Mouse (Mus musculus) intestine, embryonic 16.5 days (tissue): Measurements from ENCODE around the gene Alad. TPM values are rescaled to one million over a fixed set of nuclear protein-coding genes. Genes with fewer than 3 reads are reported as not detected.
"Not testable (repeated sequence)": the region's sequence is repeated elsewhere in the genome, so short reads cannot be mapped to it uniquely, and the experiment has no call there.

Source experiments
- ATAC-seq: fragments of 200-750 bp; cut with Nextera tagmentation; 2 replicates; pipeline ENCODE4 v1.8.0; 2017; ENCODE audit warnings: moderate TSS enrichment, moderate library complexity
- H3K27ac ChIP-seq: fragments of 300-500 bp; sonication (generic); 2 replicates; pipeline ENCODE4 v1.5.1; 2014; ENCODE audit warnings: mild to moderate bottlenecking, low read length
- H3K27me3 ChIP-seq: fragments of 300-500 bp; sonication (generic); replicated peaks from 2 replicates; pipeline ENCODE4 v1.6.1; 2014; ENCODE audit warnings: low read length, control low read depth, mixed read lengths; ENCODE audit not compliant: control insufficient read depth, insufficient read depth
- H3K36me3 ChIP-seq: fragments of 300-500 bp; sonication (generic); 2 replicates; pipeline ENCODE4 v1.6.1; 2014; ENCODE audit warnings: low read length, control low read depth; ENCODE audit not compliant: control insufficient read depth, insufficient read depth
- H3K4me1 ChIP-seq: fragments of 300-500 bp; sonication (generic); 2 replicates; pipeline ENCODE4 v1.6.1; 2014; ENCODE audit warnings: low read length, control low read depth, mixed read lengths; ENCODE audit not compliant: control insufficient read depth, insufficient read depth
- H3K4me2 ChIP-seq: fragments of 300-500 bp; sonication (generic); 2 replicates; pipeline ENCODE4 v1.6.1; 2014; ENCODE audit warnings: low read depth, low read length, control low read depth
- H3K4me3 ChIP-seq: fragments of 300-500 bp; sonication (generic); 2 replicates; pipeline ENCODE4 v1.5.1; 2014; ENCODE audit warnings: mild to moderate bottlenecking, low read length
- H3K9ac ChIP-seq: fragments of 300-500 bp; sonication (generic); 2 replicates; pipeline ENCODE4 v1.6.1; 2014; ENCODE audit warnings: low read depth, low read length
- H3K9me3 ChIP-seq: fragments of 300-500 bp; sonication (generic); 2 replicates; pipeline ENCODE4 v1.6.1; 2016; ENCODE audit warnings: low read length, control low read depth; ENCODE audit not compliant: control insufficient read depth
- WGBS: fragments of 180-500 bp; shearing (Covaris S2); extraction: QIAGEN DNeasy Blood & Tissue Kit; methylation state at CpG from one replicate; pipeline ENCODE4 v1.1.7; 2014; 5-methylcytosine and 5-hydroxymethylcytosine counted together
- polyA plus RNA-seq: library from polyadenylated mRNA; unstranded; fragments of >200 nt; fragmentation: Nextera tagmentation; extraction: Ambion mirVana; gene quantifications from 2 replicates; pipeline ENCODE4 v1.2.1, GENCODE M21; 2015

Alad gene
- polyA plus RNA-seq, 1 experiment from 2014 or later = 191 TPM

DNA sequence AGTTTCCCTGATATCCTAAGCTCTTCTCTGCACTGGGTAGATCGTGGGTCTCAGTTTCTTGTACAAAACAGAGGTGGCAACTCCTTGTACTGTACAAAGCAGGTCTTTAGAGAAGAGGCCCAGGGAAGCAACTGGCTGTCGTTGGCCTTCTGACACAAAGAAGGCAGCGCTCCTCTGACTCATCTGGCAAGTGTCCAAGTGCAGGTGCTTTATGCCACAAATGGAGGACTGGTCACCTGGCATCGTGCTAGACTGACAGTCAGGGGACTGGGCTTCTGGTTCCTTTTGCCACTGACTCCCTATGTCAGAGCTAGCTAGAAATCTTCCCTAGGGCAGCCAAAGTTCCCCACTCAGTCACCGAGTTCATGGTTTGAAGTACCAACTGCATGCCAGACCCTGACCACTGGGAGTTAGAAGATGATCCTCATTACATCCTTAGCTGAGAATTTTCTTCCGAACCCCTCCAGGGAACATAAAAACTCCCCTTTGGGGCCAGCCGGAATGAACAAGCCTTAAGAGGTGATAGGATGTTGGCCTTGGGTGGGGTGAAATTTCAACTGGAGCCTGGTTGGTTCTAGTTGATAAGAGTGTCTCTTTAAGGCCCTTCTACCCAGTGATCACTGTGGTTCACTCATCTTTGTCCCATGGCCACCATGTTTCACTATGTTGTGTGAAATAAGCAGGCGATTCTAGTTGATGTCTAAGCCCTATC lies 34.1 kb downstream of the Alad start:
- no peak overlapping the region for H3K4me2 ChIP-seq
- H3K27ac ChIP-seq = peak overlapping the region; percentile 50; the same call in 1 of the 2 replicates
- H3K4me3 ChIP-seq = no peak overlapping the region
- H3K36me3 ChIP-seq = no peaks in the 10 kb centered on the region
- H3K4me1 ChIP-seq = peaks cover 3% of the 10 kb centered on the region; the same call in 1 of the 2 replicates
- ATAC-seq = peak; percentile 51
- no peaks in the 10 kb centered on the region for H3K27me3 ChIP-seq
- no peaks in the 10 kb centered on the region for H3K9me3 ChIP-seq
- WGBS = 71% methylated on average over 8 of the region's 8 CpGs
- H3K9ac ChIP-seq = no peak overlapping the region

DNA sequence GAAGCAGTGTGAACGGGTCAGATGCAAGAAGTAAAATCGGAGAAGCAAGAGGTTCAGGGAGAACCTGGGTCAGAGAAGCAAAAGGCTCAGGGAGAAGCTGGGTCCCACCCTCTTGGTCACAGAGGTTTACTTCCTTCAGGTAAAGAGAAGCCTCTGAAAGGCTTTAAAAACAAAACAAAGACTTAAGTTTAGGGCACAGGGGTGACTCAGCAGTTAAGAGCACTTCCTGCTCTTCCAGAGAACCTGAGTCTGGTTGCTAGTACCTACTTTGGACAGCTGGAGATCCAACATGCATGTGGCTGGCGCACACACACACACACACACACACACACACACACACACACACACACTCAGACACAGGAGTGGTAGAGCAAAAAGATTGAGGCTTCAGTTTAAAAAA lies 34.8 kb downstream of the Alad start:
- H3K4me1 ChIP-seq = peaks cover 3% of the 10 kb centered on the region; the same call in 1 of the 2 replicates
- WGBS = 78% methylated on average over 3 of the region's 3 CpGs
- no peaks in the 10 kb centered on the region for H3K36me3 ChIP-seq
- no peak overlapping the region for H3K9ac ChIP-seq
- H3K27ac ChIP-seq = peak overlapping the region; percentile 50; the same call in 1 of the 2 replicates
- H3K27me3 ChIP-seq = no peaks in the 10 kb centered on the region
- H3K4me3 ChIP-seq = no peak overlapping the region
- no peak for ATAC-seq
- no peaks in the 10 kb centered on the region for H3K9me3 ChIP-seq
- no peak overlapping the region for H3K4me2 ChIP-seq

DNA sequence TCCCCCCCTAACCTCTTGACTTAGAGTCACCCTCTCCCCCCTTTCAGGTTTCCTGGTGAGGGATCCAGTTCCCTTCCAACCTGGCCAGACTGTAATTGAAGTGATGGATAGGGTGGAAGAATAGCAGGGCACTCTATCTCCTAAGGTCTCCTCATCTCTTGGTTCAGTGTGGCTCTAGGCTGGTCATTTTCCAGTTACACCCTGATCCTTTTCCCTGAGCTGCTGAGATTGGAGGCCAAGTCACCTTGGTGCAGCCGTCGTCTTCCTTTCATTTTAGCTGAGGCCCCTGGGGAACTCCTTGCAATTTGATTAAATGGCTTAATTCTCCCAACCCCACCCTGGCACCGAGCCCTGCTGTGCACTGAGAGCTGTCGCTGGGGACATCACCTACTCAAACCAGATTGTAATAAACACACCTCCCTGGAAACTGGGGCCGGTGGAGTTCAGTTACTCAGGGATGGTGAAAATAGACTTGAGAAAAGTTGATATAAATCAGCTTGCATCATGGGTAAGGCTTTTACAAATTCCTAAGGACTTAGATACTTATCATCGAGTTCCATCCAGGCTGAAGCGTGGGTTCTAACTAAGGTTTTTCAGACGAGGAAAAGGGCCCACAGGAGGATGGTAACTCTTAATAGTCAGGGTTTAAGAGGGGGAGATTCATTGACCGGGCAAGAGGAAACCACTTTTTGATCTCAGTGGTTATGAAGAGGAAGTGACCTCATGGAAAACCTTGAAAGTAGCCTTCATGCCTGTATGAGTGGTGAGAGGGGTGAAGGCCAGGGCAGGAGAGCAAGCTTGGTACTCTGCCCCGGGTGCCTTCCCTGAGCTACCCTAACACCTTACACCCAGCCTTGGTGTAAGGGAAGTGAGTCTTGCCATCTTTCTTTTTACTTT lies 38.8 kb downstream of the Alad start:
- ATAC-seq = peak; percentile 2; the same call in 1 of the 2 replicates
- Histone ChIP-seq H3K9ac (peak overlapping the region; percentile 27; the same call in 1 of the 2 replicates), H3K9me3 (no peaks in the 10 kb centered on the region), H3K36me3 (no peaks in the 10 kb centered on the region), H3K27ac (peak overlapping the region; percentile 22; the same call in 1 of the 2 replicates), H3K27me3 (no peaks in the 10 kb centered on the region), H3K4me1 (peaks cover 3% of the 10 kb centered on the region; the same call in 1 of the 2 replicates), H3K4me2 (peak overlapping the region; percentile 81), H3K4me3 (peak overlapping the region; percentile 52)
- WGBS = 28% methylated on average over 10 of the region's 10 CpGs

DNA sequence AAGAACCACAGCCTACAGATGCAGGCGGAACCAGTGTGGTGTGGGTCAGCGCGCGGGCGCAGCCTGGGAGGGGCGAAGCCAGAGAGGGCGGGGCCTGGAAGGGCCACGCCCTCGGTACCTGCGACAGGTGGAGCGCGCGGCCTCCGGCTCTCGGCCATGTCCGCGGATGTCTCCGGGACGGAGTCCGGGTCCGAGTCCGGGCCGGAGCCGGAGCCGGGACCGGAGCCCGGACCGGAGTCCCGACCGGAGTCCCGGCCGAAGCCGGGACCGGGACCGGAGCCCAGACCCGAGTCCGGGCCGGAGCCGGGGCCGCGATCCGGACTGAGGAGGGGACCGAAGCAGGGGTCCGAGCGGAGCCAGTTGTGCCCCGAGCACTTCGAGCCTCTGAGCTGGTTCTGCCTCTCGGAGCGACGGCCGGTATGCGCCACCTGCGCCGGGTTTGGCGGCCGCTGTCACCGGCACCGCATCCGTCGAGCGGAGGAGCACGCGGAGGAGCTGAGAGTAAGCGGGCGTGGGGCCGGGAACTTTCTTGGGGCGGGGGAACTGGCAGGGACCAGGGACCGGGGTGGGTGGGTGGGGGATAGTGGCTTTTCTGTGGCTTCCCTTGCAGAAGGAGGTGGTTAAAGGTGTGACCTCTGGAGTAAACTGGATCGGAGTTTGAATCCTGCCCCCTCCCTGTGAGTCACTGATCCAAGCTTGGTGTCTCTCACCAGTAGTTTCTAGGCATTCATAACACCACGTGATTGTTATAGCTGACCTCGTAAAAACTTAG lies 39.6 kb downstream of the Alad start, which contains the start of gene Bspry:
Gene Bspry (plus strand): TSS at position 117 of the 772 bp plus-strand sequence.
- peak within 1 kb of the TSS; percentile 81 for H3K4me2 ChIP-seq
- ATAC-seq = peak; percentile 89
- no peaks in the 10 kb centered on the region for H3K9me3 ChIP-seq
- H3K27me3 ChIP-seq = no peaks in the 10 kb centered on the region
- H3K36me3 ChIP-seq = no peaks in the 10 kb centered on the region
- H3K27ac ChIP-seq = peak within 1 kb of the TSS; percentile 22; the same call in 1 of the 2 replicates
- H3K9ac ChIP-seq = peak within 1 kb of the TSS; percentile 64
- peak within 1 kb of the TSS; percentile 52 for H3K4me3 ChIP-seq
- peaks cover under 1% of the 10 kb centered on the region; the same call in 1 of the 2 replicates for H3K4me1 ChIP-seq
- WGBS = under 1% methylated on average over 71 of the region's 71 CpGs

DNA sequence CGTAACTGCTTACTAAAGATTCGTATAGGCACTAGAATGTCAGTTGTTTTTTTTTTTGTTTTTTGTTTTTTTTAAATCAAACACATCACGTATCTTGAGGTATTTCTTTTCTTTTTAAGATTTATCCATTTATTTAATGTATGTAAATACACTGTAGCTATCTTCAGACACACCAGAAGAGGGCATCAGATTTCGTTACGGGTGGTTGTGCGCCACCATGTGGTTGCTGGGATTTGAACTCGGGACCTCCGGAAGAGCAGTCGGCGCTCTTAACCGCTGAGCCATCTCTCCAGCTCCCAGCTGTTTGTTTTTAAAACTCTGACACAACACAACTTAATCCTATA lies 40.2 kb downstream of the Alad start:
- Histone ChIP-seq H3K4me2 (peak overlapping the region; percentile 81), H3K9ac (peak overlapping the region; percentile 64), H3K4me3 (peak overlapping the region; percentile 52)
- H3K27ac ChIP-seq, H3K9me3 ChIP-seq, H3K36me3 ChIP-seq, H3K4me1 ChIP-seq, H3K27me3 ChIP-seq, ATAC-seq: not testable (repeated sequence)
- 12% methylated on average over 11 of the region's 11 CpGs for WGBS

DNA sequence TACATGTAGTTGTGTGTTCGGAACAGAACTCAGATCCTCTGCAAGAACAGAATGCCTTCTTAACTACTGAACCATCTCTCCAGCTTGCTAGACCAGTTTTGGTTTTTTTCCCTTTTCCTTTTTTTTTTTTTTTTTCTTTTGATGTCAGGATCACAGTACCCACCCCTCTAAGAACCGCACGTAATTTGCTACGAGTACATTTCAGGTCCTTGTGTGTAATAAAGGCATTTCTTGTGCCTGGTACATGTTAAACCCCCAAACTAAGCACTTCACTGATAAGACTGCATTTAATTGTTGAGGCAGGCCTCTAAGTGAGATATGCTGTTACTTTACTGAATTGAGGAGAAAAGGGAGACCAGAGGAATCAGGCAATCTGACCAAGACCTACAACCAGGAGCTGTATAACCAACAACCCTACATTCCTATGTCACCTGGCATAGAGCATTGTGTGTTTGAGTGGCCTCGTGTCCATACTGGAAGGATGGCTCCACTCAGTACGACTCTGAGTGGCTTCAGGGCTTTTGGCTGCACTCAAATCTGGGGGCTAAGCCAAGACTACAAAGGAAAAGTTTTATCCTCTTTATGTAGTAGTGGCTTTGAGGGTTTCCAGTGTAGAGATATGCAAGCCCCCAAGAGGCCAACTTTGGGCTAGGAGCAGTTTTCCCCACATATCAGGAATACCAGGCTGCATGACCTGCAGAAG lies 42.0 kb downstream of the Alad start:
- Histone ChIP-seq H3K9ac (no peak overlapping the region), H3K4me3 (no peak overlapping the region), H3K4me2 (no peak overlapping the region), H3K27ac (peak overlapping the region; percentile 49; the same call in 1 of the 2 replicates), H3K4me1 (no peaks in the 10 kb centered on the region), H3K36me3 (no peaks in the 10 kb centered on the region), H3K27me3 (no peaks in the 10 kb centered on the region), H3K9me3 (no peaks in the 10 kb centered on the region)
- 57% methylated on average over 6 of the region's 6 CpGs for WGBS
- no peak for ATAC-seq

DNA sequence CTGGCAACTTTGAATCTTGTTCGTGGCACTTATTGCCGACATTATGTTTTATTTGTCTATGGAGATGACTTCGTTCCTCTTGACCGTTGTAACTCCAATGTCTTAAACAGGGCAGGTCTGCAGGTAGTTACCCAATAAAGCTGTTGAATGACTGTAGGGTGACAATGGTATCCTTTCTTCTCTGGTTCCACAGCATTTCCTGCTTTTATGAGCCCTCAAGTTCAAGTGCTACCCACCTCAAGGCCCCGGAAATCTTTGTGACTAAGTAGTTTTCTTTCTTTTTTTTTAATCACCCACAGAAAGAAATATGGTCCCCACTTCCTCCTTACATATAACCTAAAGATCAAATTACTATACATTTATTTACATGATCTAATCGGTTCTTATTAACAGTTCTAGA lies 43.9 kb downstream of the Alad start:
- no peaks in the 10 kb centered on the region for H3K36me3 ChIP-seq
- H3K4me1 ChIP-seq = no peaks in the 10 kb centered on the region
- no peaks in the 10 kb centered on the region for H3K27me3 ChIP-seq
- no peaks in the 10 kb centered on the region for H3K9me3 ChIP-seq
- WGBS = 56% methylated on average over 6 of the region's 6 CpGs
- H3K27ac ChIP-seq = peak overlapping the region; percentile 62
- H3K4me2 ChIP-seq = no peak overlapping the region
- H3K9ac ChIP-seq = no peak overlapping the region
- H3K4me3 ChIP-seq = no peak overlapping the region
- peak; percentile 36; the same call in 1 of the 2 replicates for ATAC-seq

DNA sequence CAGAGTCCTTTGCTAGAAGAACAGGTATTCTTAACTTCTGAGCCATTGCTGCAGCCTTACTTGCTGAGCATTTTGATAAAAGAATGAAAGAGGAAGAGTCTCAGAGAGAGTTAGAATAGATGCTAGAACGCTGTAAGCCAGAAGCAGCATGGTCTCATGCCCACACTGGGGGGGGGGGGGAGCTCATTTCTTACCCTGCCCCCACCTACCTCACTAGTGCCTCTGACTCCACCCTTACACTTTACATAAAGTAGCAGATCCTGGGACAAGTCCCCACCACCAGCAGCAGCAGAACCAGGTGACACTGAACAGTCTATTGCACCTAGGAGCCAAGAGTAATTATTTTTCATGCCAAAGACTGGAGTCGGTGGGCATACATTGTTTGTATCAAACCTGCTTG lies 44.6 kb downstream of the Alad start:
- H3K9ac ChIP-seq = no peak overlapping the region
- H3K9me3 ChIP-seq = no peaks in the 10 kb centered on the region
- H3K4me1 ChIP-seq = peaks cover 3% of the 10 kb centered on the region; the same call in 1 of the 2 replicates
- H3K27me3 ChIP-seq = no peaks in the 10 kb centered on the region
- WGBS = 65% methylated on average over 2 of the region's 2 CpGs
- H3K4me3 ChIP-seq = no peak overlapping the region
- ATAC-seq = no peak
- peak overlapping the region; percentile 62 for H3K27ac ChIP-seq
- no peaks in the 10 kb centered on the region for H3K36me3 ChIP-seq
- H3K4me2 ChIP-seq = no peak overlapping the region
